Mouse (Mus musculus) forebrain, embryonic 13.5 days (tissue): ENCODE measurements around the gene Elmod1. TPM values are rescaled to one million over a fixed set of nuclear protein-coding genes. Genes with fewer than 3 reads are reported as not detected.

Experiments used
- ATAC-seq: fragments of 200-750 bp; cut with Nextera tagmentation; 2 replicates; pipeline ENCODE4 v1.8.0; 2017
- H3K27ac ChIP-seq: fragments of 300-500 bp; sonication (generic); 2 replicates; pipeline ENCODE4 v1.5.1; 2015; ENCODE audit warnings: inconsistent platforms, mild to moderate bottlenecking, moderate library complexity
- H3K27me3 ChIP-seq: fragments of 300-500 bp; sonication (generic); 2 replicates; pipeline ENCODE4 v1.6.1; 2015; ENCODE audit warnings: mild to moderate bottlenecking, inconsistent platforms
- H3K36me3 ChIP-seq: fragments of 300-500 bp; sonication (generic); 2 replicates; pipeline ENCODE4 v1.6.1; 2015; ENCODE audit warnings: mild to moderate bottlenecking, inconsistent platforms; ENCODE audit not compliant: poor library complexity, severe bottlenecking
- H3K4me1 ChIP-seq: fragments of 300-500 bp; sonication (generic); 2 replicates; pipeline ENCODE4 v1.6.1; 2015; ENCODE audit warnings: inconsistent platforms
- H3K4me2 ChIP-seq: fragments of 300-500 bp; sonication (generic); 2 replicates; pipeline ENCODE4 v1.6.1; 2015; ENCODE audit warnings: inconsistent platforms, mild to moderate bottlenecking, moderate library complexity
- H3K4me3 ChIP-seq: fragments of 300-500 bp; sonication (generic); 2 replicates; pipeline ENCODE4 v1.5.1; 2015; ENCODE audit warnings: mild to moderate bottlenecking, inconsistent platforms
- H3K9ac ChIP-seq: fragments of 300-500 bp; sonication (generic); 2 replicates; pipeline ENCODE4 v1.6.1; 2015; ENCODE audit warnings: mild to moderate bottlenecking, inconsistent platforms
- H3K9me3 ChIP-seq: fragments of 300-500 bp; sonication (generic); replicated peaks from 2 replicates; pipeline ENCODE4 v1.6.1; 2016; ENCODE audit warnings: inconsistent platforms
- WGBS: fragments of 180-500 bp; shearing (Covaris S2); methylation state at CpG from one replicate; pipeline ENCODE4 v1.1.7; 2015; 5-methylcytosine and 5-hydroxymethylcytosine counted together
- polyA plus RNA-seq: library from polyadenylated mRNA; unstranded; fragments of >200 nt; fragmentation: Nextera tagmentation; extraction: Ambion mirVana; gene quantifications from 2 replicates; pipeline ENCODE4 v1.2.1, GENCODE M21; 2015

Elmod1 gene
- polyA plus RNA-seq, 1 experiment from 2014 or later: 14.2 TPM

DNA sequence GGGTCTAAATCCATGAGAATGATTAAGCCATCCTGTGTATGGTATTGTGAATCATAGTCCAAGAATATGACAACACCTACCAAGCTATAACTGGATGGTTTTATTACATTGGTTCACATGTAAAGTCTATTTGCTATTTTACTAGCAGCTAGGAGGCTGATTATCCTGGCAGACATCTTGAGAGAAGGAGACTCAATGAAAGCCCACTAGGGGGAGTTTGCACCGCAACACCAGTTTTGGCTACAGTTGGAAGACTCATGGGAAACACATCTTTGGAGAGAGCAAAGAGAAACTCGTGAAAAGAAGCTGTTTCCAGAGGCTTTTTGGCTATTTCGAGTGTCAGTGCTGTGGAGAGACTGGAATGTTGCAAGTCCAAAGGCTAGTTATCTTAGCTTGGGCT is 69.7 kb downstream of the Elmod1 start:
- Histone ChIP-seq H3K4me1 (no peaks in the 10 kb centered on the region), H3K4me3 (no peak overlapping the region), H3K9me3 (no peaks in the 10 kb centered on the region), H3K4me2 (no peak overlapping the region), H3K27me3 (no peaks in the 10 kb centered on the region), H3K36me3 (no peaks in the 10 kb centered on the region), H3K9ac (no peak overlapping the region), H3K27ac (no peak overlapping the region)
- 53% methylated on average over 3 of the region's 3 CpGs for WGBS
- ATAC-seq: no peak

DNA sequence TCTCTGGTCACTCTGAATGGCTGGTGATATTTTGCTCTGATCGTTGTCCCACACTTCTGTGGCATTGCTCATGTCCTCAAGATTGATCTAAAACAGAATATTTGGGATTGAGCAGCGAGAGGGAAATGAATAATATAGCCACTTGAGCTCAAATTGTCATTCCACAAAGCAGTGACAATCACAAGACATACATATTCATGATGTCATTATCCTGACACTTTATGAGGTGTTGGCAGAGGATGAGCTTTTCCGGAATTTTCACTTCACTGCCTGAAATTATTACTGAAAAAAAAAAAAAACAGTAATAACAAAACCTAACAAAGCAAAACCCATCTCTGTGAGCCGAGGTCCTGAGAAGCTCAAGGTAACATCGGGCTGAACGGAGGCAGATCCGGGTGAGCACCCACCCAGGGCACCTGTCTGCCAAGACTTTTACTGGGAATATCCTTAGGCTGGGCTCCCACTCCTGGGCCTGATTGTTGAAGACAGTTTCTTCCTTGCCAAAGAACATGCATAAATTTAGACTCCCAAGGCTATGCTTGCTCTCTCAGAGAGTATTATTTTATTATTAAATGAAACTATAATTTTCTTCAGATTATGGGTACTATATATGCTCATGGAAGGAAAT is 71.8 kb downstream of the Elmod1 start:
- no peaks in the 10 kb centered on the region for H3K9me3 ChIP-seq
- WGBS: 73% methylated on average over 7 of the region's 7 CpGs
- no peaks in the 10 kb centered on the region for H3K4me1 ChIP-seq
- ATAC-seq: no peak; the same call in 1 of the 2 replicates
- H3K4me3 ChIP-seq: no peak overlapping the region
- H3K27me3 ChIP-seq: no peaks in the 10 kb centered on the region
- no peaks in the 10 kb centered on the region for H3K36me3 ChIP-seq
- peak overlapping the region; percentile 63 for H3K27ac ChIP-seq
- no peak overlapping the region for H3K9ac ChIP-seq
- no peak overlapping the region for H3K4me2 ChIP-seq

DNA sequence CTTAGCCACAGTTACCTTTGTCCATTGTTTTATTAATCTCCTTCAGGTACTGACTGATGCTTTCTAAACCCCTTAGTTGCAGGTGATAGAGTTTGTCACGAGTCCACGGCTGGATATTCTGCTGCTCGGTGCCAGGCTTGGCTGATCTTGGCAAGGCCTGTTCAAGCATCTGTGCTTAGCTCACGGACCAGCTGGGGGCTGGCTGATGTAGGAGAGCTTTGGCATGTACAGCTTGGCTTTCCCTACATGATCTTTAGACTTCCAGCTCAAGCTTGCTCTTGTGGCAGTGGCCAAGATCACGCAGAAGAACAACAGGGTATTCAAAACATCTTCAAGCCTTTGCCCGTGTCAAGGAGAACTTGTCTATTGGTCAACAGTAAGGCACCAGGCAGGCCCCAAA is 75.3 kb downstream of the Elmod1 start:
- ATAC-seq: peak; percentile 61; the same call in 1 of the 2 replicates
- no peak overlapping the region for H3K4me3 ChIP-seq
- H3K27me3 ChIP-seq: no peaks in the 10 kb centered on the region
- H3K9me3 ChIP-seq: no peaks in the 10 kb centered on the region
- H3K36me3 ChIP-seq: no peaks in the 10 kb centered on the region
- H3K4me1 ChIP-seq: no peaks in the 10 kb centered on the region
- no peak overlapping the region for H3K9ac ChIP-seq
- H3K4me2 ChIP-seq: no peak overlapping the region
- WGBS: 81% methylated on average over 6 of the region's 6 CpGs
- H3K27ac ChIP-seq: peak overlapping the region; percentile 51; the same call in 1 of the 2 replicates

DNA sequence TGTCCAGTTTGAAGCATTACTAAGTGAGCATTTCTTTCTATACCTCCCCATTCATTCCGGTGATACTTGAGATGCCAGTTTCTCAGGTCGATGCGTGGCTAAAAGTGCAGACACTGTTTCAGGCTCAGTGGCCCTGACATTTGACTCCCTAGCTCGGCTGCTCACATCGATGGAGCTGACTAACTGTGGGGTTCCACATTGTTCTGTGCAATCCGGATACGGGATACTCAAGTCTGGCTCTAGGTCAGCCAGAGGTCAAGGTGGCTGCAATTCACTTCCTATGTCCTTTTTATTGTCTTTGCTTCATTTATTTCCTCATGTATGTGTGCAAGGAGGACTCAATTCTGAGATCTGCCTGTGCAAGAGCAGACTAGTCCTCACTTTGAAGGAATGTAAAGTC is 79.3 kb downstream of the Elmod1 start:
- Histone ChIP-seq H3K36me3 (no peaks in the 10 kb centered on the region), H3K9ac (no peak overlapping the region), H3K9me3 (no peaks in the 10 kb centered on the region), H3K4me1 (no peaks in the 10 kb centered on the region), H3K27ac (no peak overlapping the region), H3K4me2 (no peak overlapping the region), H3K27me3 (no peaks in the 10 kb centered on the region), H3K4me3 (no peak overlapping the region)
- WGBS: 72% methylated on average over 7 of the region's 7 CpGs
- ATAC-seq: no peak

DNA sequence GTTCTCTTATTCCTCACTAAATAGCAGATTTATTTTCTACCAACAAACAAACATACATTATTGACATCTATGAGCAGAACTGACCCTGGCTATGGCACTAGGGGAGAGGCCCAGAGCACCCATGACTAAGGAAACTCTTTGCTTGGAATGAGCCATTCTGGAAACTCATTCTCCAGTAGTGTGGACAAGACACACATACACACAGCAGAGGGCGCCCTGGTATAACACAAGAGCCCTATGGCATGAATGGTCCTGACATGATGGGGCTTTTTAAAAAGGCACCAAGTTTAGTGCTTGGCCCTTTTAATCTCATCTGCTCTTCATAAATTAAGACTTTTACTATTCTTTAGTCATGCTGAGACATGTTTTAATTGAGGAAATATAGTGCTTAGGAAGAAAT is 85.0 kb downstream of the Elmod1 start:
- H3K4me1 ChIP-seq: no peaks in the 10 kb centered on the region
- peak; percentile 70; the same call in 1 of the 2 replicates for ATAC-seq
- 0% methylated on average over 1 of the region's 1 CpGs for WGBS

DNA sequence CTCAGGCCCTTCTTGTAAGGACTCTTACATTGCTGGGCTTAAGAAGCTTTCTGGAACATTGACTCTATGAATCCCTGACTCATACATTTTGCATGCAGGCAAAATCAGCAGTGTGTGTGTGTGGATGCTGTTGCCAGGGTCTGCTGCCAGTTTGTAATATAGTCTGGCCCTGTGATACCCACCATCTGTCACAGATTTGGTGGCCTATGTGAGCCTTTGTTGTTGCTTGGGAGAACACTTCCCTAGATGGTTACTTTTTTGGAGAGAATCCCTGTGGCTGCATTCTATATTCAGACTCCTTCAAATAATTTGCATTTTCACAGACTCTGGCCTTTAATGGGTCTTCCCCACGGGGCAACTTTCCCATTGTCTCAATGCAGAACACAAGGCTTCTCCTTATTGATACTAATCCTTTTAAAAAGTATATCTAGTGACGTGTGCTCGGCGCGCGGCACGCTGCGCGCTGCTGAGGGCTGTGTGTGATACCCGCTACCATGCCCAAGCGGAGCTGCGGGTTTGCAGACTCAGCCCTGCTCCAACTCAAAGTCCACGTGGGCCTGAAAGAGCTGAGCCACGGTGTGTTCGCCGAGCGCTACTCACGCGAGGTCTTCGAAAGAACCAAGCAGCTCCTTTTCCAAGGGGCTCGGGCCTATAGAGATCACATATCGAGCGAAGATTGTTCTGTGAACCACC is 91.4 kb downstream of the Elmod1 start:
- H3K9me3 ChIP-seq: no peaks in the 10 kb centered on the region
- no peaks in the 10 kb centered on the region for H3K27me3 ChIP-seq
- WGBS: 87% methylated on average over 23 of the region's 23 CpGs
- H3K27ac ChIP-seq: peak overlapping the region; percentile 52
- H3K36me3 ChIP-seq: no peaks in the 10 kb centered on the region
- no peak overlapping the region for H3K4me3 ChIP-seq
- H3K4me1 ChIP-seq: no peaks in the 10 kb centered on the region
- H3K9ac ChIP-seq: no peak overlapping the region
- no peak overlapping the region for H3K4me2 ChIP-seq
- ATAC-seq: peak; percentile 92

More for the DNA sequence above, 85.0 kb downstream of the Elmod1 start:
- Histone ChIP-seq H3K9me3 (no peaks in the 10 kb centered on the region), H3K4me2 (no peak overlapping the region), H3K9ac (no peak overlapping the region), H3K27me3 (no peaks in the 10 kb centered on the region), H3K4me3 (no peak overlapping the region), H3K27ac (no peak overlapping the region), H3K36me3 (no peaks in the 10 kb centered on the region)

DNA sequence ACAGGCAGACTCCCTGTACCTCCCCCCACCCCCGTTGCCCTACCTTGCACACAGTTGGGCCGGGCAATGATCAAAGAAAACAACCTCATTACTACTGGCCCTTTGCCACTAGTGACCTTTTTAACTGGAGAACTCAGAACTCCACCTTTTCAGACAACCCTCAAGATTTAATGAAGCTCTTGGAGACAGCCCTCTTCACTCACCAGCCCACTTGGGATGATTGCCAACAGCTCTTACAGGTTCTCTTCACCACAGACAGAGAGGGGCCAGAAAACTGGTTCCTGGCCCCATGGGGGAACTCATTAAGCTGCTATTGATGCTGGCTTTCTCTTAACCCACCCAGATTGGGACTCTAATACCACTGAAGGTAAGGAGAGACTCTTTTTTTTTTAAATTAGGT is 97.7 kb downstream of the Elmod1 start:
- Histone ChIP-seq H3K4me3 (no peak overlapping the region), H3K9ac (no peak overlapping the region), H3K27ac (no peak overlapping the region), H3K27me3 (no peaks in the 10 kb centered on the region), H3K4me2 (no peak overlapping the region), H3K36me3 (no peaks in the 10 kb centered on the region), H3K9me3 (no peaks in the 10 kb centered on the region), H3K4me1 (no peaks in the 10 kb centered on the region)
- ATAC-seq: no peak
- 15% methylated on average over 2 of the region's 2 CpGs for WGBS

DNA sequence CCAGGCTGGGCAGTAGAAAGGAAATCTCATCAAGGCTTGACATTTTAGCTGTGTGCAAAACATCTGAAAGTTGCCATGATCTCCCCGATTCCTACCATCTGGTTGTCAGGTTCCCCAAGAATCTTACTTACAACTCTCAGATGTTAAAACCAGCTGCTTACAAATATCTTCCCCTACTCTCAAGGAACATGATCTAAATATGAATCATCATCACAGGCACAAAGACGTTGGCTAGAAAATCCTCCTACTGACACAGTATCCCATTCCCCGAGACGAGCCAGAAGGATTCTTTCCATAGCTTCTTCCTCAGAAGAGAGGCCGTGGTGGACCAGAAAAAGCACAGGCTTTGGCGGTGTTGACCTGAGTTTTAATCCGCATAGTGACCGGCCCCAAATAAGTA is 101.9 kb downstream of the Elmod1 start:
- WGBS: 90% methylated on average over 8 of the region's 8 CpGs

More for the DNA sequence above, 101.9 kb downstream of the Elmod1 start:
- no peak for ATAC-seq
- no peak overlapping the region for H3K27ac ChIP-seq
- no peaks in the 10 kb centered on the region for H3K9me3 ChIP-seq
- H3K36me3 ChIP-seq: no peaks in the 10 kb centered on the region
- H3K27me3 ChIP-seq: no peaks in the 10 kb centered on the region
- no peak overlapping the region for H3K9ac ChIP-seq
- no peak overlapping the region for H3K4me2 ChIP-seq
- no peak overlapping the region for H3K4me3 ChIP-seq
- no peaks in the 10 kb centered on the region for H3K4me1 ChIP-seq

Other genes with a start within 250 kb of the Elmod1 start
- gene Slc35f2, start 203.8 kb downstream of the Elmod1 start, polyA plus RNA-seq: 5.4 and 6.1 TPM in 2 replicates
- gene Sln, start 125.1 kb downstream of the Elmod1 start, polyA plus RNA-seq: 0.44 and 0.94 TPM in 2 replicates
- gene Tnfaip8l3, start 93.1 kb upstream of the Elmod1 start, polyA plus RNA-seq: 0.12 and 0.19 TPM in 2 replicates